Mouse (Mus musculus) hindbrain, embryonic 11.5 days (tissue): ENCODE results near the gene Dhx38. TPM values are rescaled to one million over a fixed set of nuclear protein-coding genes. Genes with fewer than 3 reads are reported as not detected.

Experiments used
- ATAC-seq: fragments of 200-750 bp; cut with Nextera tagmentation; 2 replicates; pipeline ENCODE4 v1.8.0; 2017; ENCODE audit warnings: mild to moderate bottlenecking, moderate TSS enrichment, moderate library complexity; ENCODE audit not compliant: low FRiP score
- DNase-seq: peaks from one replicate; pipeline ENCODE4 v3.0.0-alpha.2; 2015; ENCODE audit warnings: low spot score
- H3K27ac ChIP-seq: fragments of 300-500 bp; sonication (generic); 2 replicates; pipeline ENCODE4 v1.5.1; 2014; ENCODE audit warnings: mild to moderate bottlenecking, low read depth, low read length
- H3K27me3 ChIP-seq: fragments of 300-500 bp; sonication (generic); 2 replicates; pipeline ENCODE4 v1.6.1; 2014; ENCODE audit warnings: mild to moderate bottlenecking, low read length, moderate library complexity, mixed read lengths; ENCODE audit not compliant: control insufficient read depth, insufficient read depth
- H3K36me3 ChIP-seq: fragments of 300-500 bp; sonication (generic); 2 replicates; pipeline ENCODE4 v1.6.1; 2014; ENCODE audit warnings: mild to moderate bottlenecking, low read length, moderate library complexity, mixed read lengths; ENCODE audit not compliant: control insufficient read depth, insufficient read depth
- H3K4me1 ChIP-seq: fragments of 300-500 bp; sonication (generic); replicated peaks from 2 replicates; pipeline ENCODE4 v1.6.1; 2014; ENCODE audit warnings: low read length, mixed read lengths; ENCODE audit not compliant: control insufficient read depth, insufficient read depth
- H3K4me2 ChIP-seq: fragments of 300-500 bp; sonication (generic); replicated peaks from 2 replicates; pipeline ENCODE4 v1.6.1; 2014; ENCODE audit warnings: mild to moderate bottlenecking, low read depth, low read length
- H3K4me3 ChIP-seq: fragments of 300-500 bp; sonication (generic); 2 replicates; pipeline ENCODE4 v1.5.1; 2014; ENCODE audit warnings: low read depth, low read length
- H3K9ac ChIP-seq: fragments of 300-500 bp; sonication (generic); 2 replicates; pipeline ENCODE4 v1.6.1; 2014; ENCODE audit warnings: low read depth, low read length
- H3K9me3 ChIP-seq: fragments of 300-500 bp; sonication (generic); 2 replicates; pipeline ENCODE4 v1.6.1; 2016; ENCODE audit warnings: low read length; ENCODE audit not compliant: control insufficient read depth
- WGBS: fragments of 180-500 bp; shearing (Covaris S2); extraction: QIAGEN DNeasy Blood & Tissue Kit; methylation state at CpG from one replicate; pipeline ENCODE4 v1.1.7; 2014; 5-methylcytosine and 5-hydroxymethylcytosine counted together
- polyA plus RNA-seq: library from polyadenylated mRNA; unstranded; fragments of >200 nt; fragmentation: Nextera tagmentation; extraction: Ambion mirVana; gene quantifications from 2 replicates; pipeline ENCODE4 v1.2.1, GENCODE M21; 2014

Dhx38 gene
- polyA plus RNA-seq, 1 experiment from 2014 or later, result 14.9 TPM

- Histone ChIP-seq H3K4me3 (no peak overlapping the region), H3K9me3 (no peaks in the 10 kb centered on the region), H3K27me3 (no peaks in the 10 kb centered on the region), H3K4me2 (no peak overlapping the region), H3K9ac (no peak overlapping the region), H3K27ac (no peak overlapping the region), H3K36me3 (no peaks in the 10 kb centered on the region), H3K4me1 (no peaks in the 10 kb centered on the region)
- ATAC-seq, result no peak
- DNase-seq, result no peak
- WGBS, result 76% methylated on average over 4 of the region's 4 CpGs
Observed at GRCm38 (mm10) chr8:109576311-109576710, 10.7 kb upstream of the Dhx38 start.

GRCm38 (mm10) chr8:109571139-109571538 is 5.5 kb upstream of the Dhx38 start:
- Histone ChIP-seq H3K4me1 (no peaks in the 10 kb centered on the region), H3K27ac (no peak overlapping the region), H3K27me3 (no peaks in the 10 kb centered on the region), H3K9me3 (no peaks in the 10 kb centered on the region), H3K4me2 (no peak overlapping the region), H3K9ac (no peak overlapping the region), H3K36me3 (no peaks in the 10 kb centered on the region), H3K4me3 (no peak overlapping the region)
- 93% methylated on average over 12 of the region's 12 CpGs for WGBS
- DNase-seq, result no peak
- ATAC-seq, result no peak

- Histone ChIP-seq H3K36me3 (peaks cover 6% of the 10 kb centered on the region; the same call in 1 of the 2 replicates), H3K4me3 (peak overlapping the region; percentile 92), H3K4me1 (no peaks in the 10 kb centered on the region), H3K4me2 (peak overlapping the region; percentile 46), H3K27me3 (no peaks in the 10 kb centered on the region), H3K9me3 (no peaks in the 10 kb centered on the region), H3K9ac (peak overlapping the region; percentile 96), H3K27ac (peak overlapping the region; percentile 85)
- ATAC-seq (no peak), DNase-seq (no peak)
- 8% methylated on average over 10 of the region's 10 CpGs for WGBS
Observed at GRCm38 (mm10) chr8:109564766-109565165, 895 bp downstream of the Dhx38 start.

DNA sequence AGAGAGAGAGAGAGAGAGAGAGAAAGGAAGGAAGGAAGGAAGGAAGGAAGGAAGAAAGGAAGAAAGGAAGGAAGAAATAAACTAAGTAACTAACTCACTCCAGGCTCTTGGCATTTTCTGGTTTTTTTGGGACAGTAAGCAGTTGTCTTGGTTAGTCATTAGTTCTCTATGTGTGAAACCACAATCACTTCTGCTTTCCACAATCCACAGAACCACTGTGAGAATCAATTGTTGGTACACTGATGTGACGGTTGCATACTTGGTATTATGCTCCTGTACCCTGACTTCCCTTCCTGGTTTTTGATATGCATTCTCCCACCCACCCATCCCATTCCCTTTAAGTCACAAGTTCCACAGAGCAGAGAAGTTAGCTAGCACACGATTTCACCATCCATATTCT is 1.8 kb downstream of the Dhx38 start:
- Histone ChIP-seq H3K4me3 (no peak overlapping the region), H3K27me3 (no peaks in the 10 kb centered on the region), H3K9me3 (no peaks in the 10 kb centered on the region), H3K4me2 (no peak overlapping the region), H3K9ac (no peak overlapping the region), H3K4me1 (no peaks in the 10 kb centered on the region), H3K36me3 (peaks cover 14% of the 10 kb centered on the region), H3K27ac (no peak overlapping the region)
- WGBS, result 77% methylated on average over 2 of the region's 2 CpGs
- no peak for DNase-seq
- ATAC-seq, result no peak

- Histone ChIP-seq H3K36me3 (peaks cover 34% of the 10 kb centered on the region), H3K27ac (no peak overlapping the region), H3K27me3 (no peaks in the 10 kb centered on the region), H3K4me3 (no peak overlapping the region), H3K9ac (no peak overlapping the region), H3K4me1 (no peaks in the 10 kb centered on the region), H3K9me3 (no peaks in the 10 kb centered on the region), H3K4me2 (no peak overlapping the region)
- DNase-seq (peak; percentile 66), ATAC-seq (no peak)
- 44% methylated on average over 3 of the region's 3 CpGs for WGBS
Observed at GRCm38 (mm10) chr8:109551663-109552062, 14.0 kb downstream of the Dhx38 start.

- Histone ChIP-seq H3K4me3 (no peak overlapping the region), H3K4me2 (no peak overlapping the region), H3K4me1 (no peaks in the 10 kb centered on the region), H3K9ac (no peak overlapping the region), H3K27ac (no peak overlapping the region), H3K36me3 (peaks cover 10% of the 10 kb centered on the region; the same call in 1 of the 2 replicates), H3K27me3 (no peaks in the 10 kb centered on the region), H3K9me3 (no peaks in the 10 kb centered on the region)
- DNase-seq (no peak), ATAC-seq (no peak)
- 55% methylated on average over 3 of the region's 3 CpGs for WGBS
Observed at GRCm38 (mm10) chr8:109544049-109544448, 21.6 kb downstream of the Dhx38 start.

- H3K9ac ChIP-seq, result no peak overlapping the region
- no peaks in the 10 kb centered on the region for H3K4me1 ChIP-seq
- ATAC-seq (no peak), DNase-seq (no peak)
- no peak overlapping the region for H3K4me2 ChIP-seq
- 88% methylated on average over 8 of the region's 8 CpGs for WGBS
- H3K9me3 ChIP-seq, result no peaks in the 10 kb centered on the region
- no peak overlapping the region for H3K27ac ChIP-seq
- H3K27me3 ChIP-seq, result no peaks in the 10 kb centered on the region
- H3K36me3 ChIP-seq, result peaks cover 7% of the 10 kb centered on the region; the same call in 1 of the 2 replicates
- no peak overlapping the region for H3K4me3 ChIP-seq
Observed at GRCm38 (mm10) chr8:109542748-109543519, 22.7 kb downstream of the Dhx38 start.

DNA sequence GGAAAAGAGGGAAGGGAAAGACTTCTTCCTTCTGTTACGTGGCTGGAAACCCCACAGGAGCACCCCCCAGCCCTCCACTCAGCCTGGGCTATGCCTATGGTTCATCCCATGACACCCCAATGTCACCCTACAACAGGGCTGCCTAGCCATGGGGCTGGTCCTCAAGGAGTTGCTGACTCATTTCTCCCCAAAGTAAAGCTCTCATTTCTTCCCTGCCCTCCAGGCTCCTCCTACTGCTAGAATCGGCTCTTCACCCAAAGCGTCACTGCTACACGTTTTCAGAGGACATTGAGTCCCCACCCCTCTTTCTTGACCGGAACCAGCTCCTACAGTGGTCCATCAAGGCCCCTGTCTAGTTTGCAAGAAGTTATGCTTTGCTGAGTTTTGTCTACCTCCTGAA is 23.5 kb downstream of the Dhx38 start:
- no peak for DNase-seq
- Histone ChIP-seq H3K36me3 (0 out of 2 replicates have a peak, but pooled peaks cover 5% of the 10 kb centered on the region), H3K9me3 (no peaks in the 10 kb centered on the region), H3K27ac (no peak overlapping the region), H3K4me1 (no peaks in the 10 kb centered on the region), H3K27me3 (no peaks in the 10 kb centered on the region), H3K4me3 (no peak overlapping the region), H3K4me2 (no peak overlapping the region), H3K9ac (no peak overlapping the region)
- WGBS, result 65% methylated on average over 5 of the region's 5 CpGs
- ATAC-seq, result no peak

GRCm38 (mm10) chr8:109536703-109537102 is 29.0 kb downstream of the Dhx38 start:
- peak; percentile 57; the same call in 1 of the 2 replicates for ATAC-seq

More at GRCm38 (mm10) chr8:109536703-109537102, 29.0 kb downstream of the Dhx38 start:
- no peaks in the 10 kb centered on the region for H3K27me3 ChIP-seq
- H3K4me3 ChIP-seq, result no peak overlapping the region
- no peak overlapping the region; the same call in 1 of the 2 replicates for H3K4me2 ChIP-seq
- H3K9ac ChIP-seq, result no peak overlapping the region
- no peaks in the 10 kb centered on the region for H3K9me3 ChIP-seq
- H3K27ac ChIP-seq, result no peak overlapping the region
- H3K4me1 ChIP-seq, result no peaks in the 10 kb centered on the region
- no peaks in the 10 kb centered on the region for H3K36me3 ChIP-seq
- WGBS, result 3% methylated on average over 5 of the region's 5 CpGs
- peak; percentile 91 for DNase-seq
